Mouse (Mus musculus) heart, embryonic 16.5 days (tissue): ENCODE results near the gene Wnt7b. TPM values are rescaled to one million over a fixed set of nuclear protein-coding genes. Genes with fewer than 3 reads are reported as not detected.

ENCODE experiments used
- ATAC-seq: fragments of 200-750 bp; cut with Nextera tagmentation; replicated peaks from 2 replicates; pipeline ENCODE4 v1.8.0; 2017; ENCODE audit warnings: moderate number of reproducible peaks; ENCODE audit not compliant: insufficient read depth, low FRiP score; ENCODE audit errors: extremely low read depth
- H3K27ac ChIP-seq: fragments of 300-500 bp; sonication (generic); 2 replicates; pipeline ENCODE4 v1.5.1; 2014; ENCODE audit warnings: mild to moderate bottlenecking, low read length, control low read depth, moderate library complexity
- H3K27me3 ChIP-seq: fragments of 300-500 bp; sonication (generic); 2 replicates; pipeline ENCODE4 v1.6.1; 2014; ENCODE audit warnings: low read length, mixed read lengths; ENCODE audit not compliant: control insufficient read depth, insufficient read depth
- H3K36me3 ChIP-seq: fragments of 300-500 bp; sonication (generic); 2 replicates; pipeline ENCODE4 v1.6.1; 2014; ENCODE audit not compliant: control insufficient read depth, insufficient read depth
- H3K4me1 ChIP-seq: fragments of 300-500 bp; sonication (generic); 2 replicates; pipeline ENCODE4 v1.6.1; 2014; ENCODE audit warnings: low read length, mixed read lengths; ENCODE audit not compliant: control insufficient read depth, insufficient read depth
- H3K4me2 ChIP-seq: fragments of 300-500 bp; sonication (generic); 2 replicates; pipeline ENCODE4 v1.6.1; 2014; ENCODE audit warnings: low read depth, mild to moderate bottlenecking, control low read depth, low read length
- H3K4me3 ChIP-seq: fragments of 300-500 bp; sonication (generic); 2 replicates; pipeline ENCODE4 v1.5.1; 2014; ENCODE audit warnings: mild to moderate bottlenecking, control low read depth, low read length
- H3K9ac ChIP-seq: fragments of 300-500 bp; sonication (generic); 2 replicates; pipeline ENCODE4 v1.6.1; 2014; ENCODE audit warnings: low read length, control low read depth
- H3K9me3 ChIP-seq: fragments of 300-500 bp; sonication (generic); replicated peaks from 2 replicates; pipeline ENCODE4 v1.6.1; 2016; ENCODE audit warnings: low read length; ENCODE audit not compliant: control insufficient read depth
- WGBS: fragments of 180-500 bp; shearing (Covaris S2); extraction: QIAGEN DNeasy Blood & Tissue Kit; methylation state at CpG from one replicate; pipeline ENCODE4 v1.1.7; 2014; 5-methylcytosine and 5-hydroxymethylcytosine counted together
- polyA plus RNA-seq: library from polyadenylated mRNA; unstranded; fragments of >200 nt; fragmentation: Nextera tagmentation; extraction: Ambion mirVana; gene quantifications from 2 replicates; pipeline ENCODE4 v1.2.1, GENCODE M21; 2015

Gene Wnt7b
- polyA plus RNA-seq, 1 experiment from 2014 or later: 0.97 TPM

GRCm38 (mm10) chr15:85597403-85597802, 15.1 kb upstream of the Wnt7b start:
- 70% methylated on average over 3 of the region's 3 CpGs for WGBS
- Histone ChIP-seq H3K4me3 (no peak overlapping the region), H3K36me3 (no peaks in the 10 kb centered on the region), H3K9ac (no peak overlapping the region), H3K4me1 (peaks cover 10% of the 10 kb centered on the region; the same call in 1 of the 2 replicates), H3K4me2 (no peak overlapping the region), H3K9me3 (peaks cover 4% of the 10 kb centered on the region), H3K27ac (no peak overlapping the region), H3K27me3 (no peaks in the 10 kb centered on the region; the same call in 1 of the 2 replicates)
- no peak for ATAC-seq

- H3K4me2 ChIP-seq: no peak overlapping the region
- whole genome bisulfite sequencing: 69% methylated on average over 4 of the region's 4 CpGs
- no peaks in the 10 kb centered on the region for H3K36me3 ChIP-seq
- H3K9ac ChIP-seq: no peak overlapping the region
- no peak for ATAC-seq
- no peaks in the 10 kb centered on the region for H3K4me1 ChIP-seq
- H3K27me3 ChIP-seq: no peaks in the 10 kb centered on the region; the same call in none of the 2 replicates
- H3K9me3 ChIP-seq: no peaks in the 10 kb centered on the region; the same call in 1 of the 2 replicates
- no peak overlapping the region for H3K4me3 ChIP-seq
- no peak overlapping the region for H3K27ac ChIP-seq
Observed at GRCm38 (mm10) chr15:85592674-85593073, 10.4 kb upstream of the Wnt7b start.

DNA sequence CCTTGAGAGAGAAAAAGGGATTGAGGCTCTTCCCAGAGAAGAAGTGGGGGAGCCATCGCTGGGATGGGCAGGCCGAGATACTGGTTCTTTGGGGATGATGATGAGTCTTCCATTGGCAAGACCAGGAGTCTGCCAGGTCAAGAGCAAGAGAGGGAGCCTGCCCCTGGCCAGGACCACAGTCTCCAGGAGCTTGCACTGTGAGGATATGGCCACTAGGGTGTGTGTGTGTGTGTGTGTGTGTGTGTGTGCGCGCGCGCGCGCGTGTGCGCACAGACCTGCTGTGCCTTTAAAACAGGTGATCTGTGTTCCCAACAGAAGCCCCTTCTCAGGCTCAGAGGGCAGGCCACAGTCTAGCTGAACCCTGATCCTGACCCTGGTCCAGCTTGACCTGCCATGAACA, 8.6 kb upstream of the Wnt7b start:
- ATAC-seq: no peak
- H3K27me3 ChIP-seq: peaks cover 5% of the 10 kb centered on the region
- no peaks in the 10 kb centered on the region for H3K4me1 ChIP-seq
- peaks cover 6% of the 10 kb centered on the region for H3K9me3 ChIP-seq
- WGBS: 81% methylated on average over 10 of the region's 10 CpGs
- H3K27ac ChIP-seq: no peak overlapping the region
- H3K9ac ChIP-seq: no peak overlapping the region
- H3K4me3 ChIP-seq: no peak overlapping the region
- H3K36me3 ChIP-seq: no peaks in the 10 kb centered on the region
- no peak overlapping the region for H3K4me2 ChIP-seq

GRCm38 (mm10) chr15:85583504-85583903, 1.2 kb upstream of the Wnt7b start:
- Histone ChIP-seq H3K4me2 (no peak overlapping the region), H3K27ac (no peak overlapping the region), H3K27me3 (peaks cover 66% of the 10 kb centered on the region), H3K4me3 (no peak overlapping the region), H3K9ac (no peak overlapping the region), H3K4me1 (peaks cover 12% of the 10 kb centered on the region), H3K9me3 (peaks cover 6% of the 10 kb centered on the region), H3K36me3 (no peaks in the 10 kb centered on the region)
- WGBS: 7% methylated on average over 11 of the region's 11 CpGs
- peak; percentile 56; the same call in 1 of the 2 replicates for ATAC-seq

DNA sequence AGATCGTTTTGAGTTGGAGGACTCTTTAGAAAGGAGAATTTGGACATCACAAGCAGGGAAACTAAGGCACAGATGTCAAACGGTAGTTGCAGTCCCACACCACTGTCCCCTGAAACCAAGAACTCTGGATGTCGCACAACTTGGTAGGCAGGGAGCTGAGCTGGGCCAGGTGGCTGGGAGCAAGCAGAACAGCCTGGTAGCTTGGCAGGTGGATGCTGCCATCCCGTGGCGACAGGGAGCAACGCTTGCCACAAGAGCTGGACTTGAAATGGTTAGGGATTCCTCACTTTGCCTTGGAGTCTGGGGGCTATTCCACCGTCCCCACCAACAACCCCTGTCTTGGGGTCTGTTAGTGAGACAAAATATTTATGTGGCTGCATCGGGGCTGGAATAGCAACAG, 751 bp upstream of the Wnt7b start:
- Histone ChIP-seq H3K4me2 (no peak overlapping the region), H3K9ac (no peak overlapping the region), H3K4me1 (peaks cover 12% of the 10 kb centered on the region), H3K36me3 (no peaks in the 10 kb centered on the region), H3K27me3 (peaks cover 71% of the 10 kb centered on the region), H3K9me3 (peaks cover 6% of the 10 kb centered on the region), H3K27ac (no peak overlapping the region), H3K4me3 (no peak overlapping the region)
- WGBS: 4% methylated on average over 8 of the region's 8 CpGs
- peak; percentile 71 for ATAC-seq

- Histone ChIP-seq H3K4me1 (peaks cover 19% of the 10 kb centered on the region), H3K4me2 (peak overlapping the region; percentile 87), H3K27me3 (peaks cover 82% of the 10 kb centered on the region), H3K9ac (peak overlapping the region; percentile 4; the same call in 1 of the 2 replicates), H3K36me3 (no peaks in the 10 kb centered on the region), H3K4me3 (peak overlapping the region; percentile 59), H3K27ac (no peak overlapping the region), H3K9me3 (peaks cover 4% of the 10 kb centered on the region)
- WGBS: 1% methylated on average over 45 of the region's 67 CpGs
- no peak for ATAC-seq
Observed at GRCm38 (mm10) chr15:85581563-85582064, 659 bp downstream of the Wnt7b start.

DNA sequence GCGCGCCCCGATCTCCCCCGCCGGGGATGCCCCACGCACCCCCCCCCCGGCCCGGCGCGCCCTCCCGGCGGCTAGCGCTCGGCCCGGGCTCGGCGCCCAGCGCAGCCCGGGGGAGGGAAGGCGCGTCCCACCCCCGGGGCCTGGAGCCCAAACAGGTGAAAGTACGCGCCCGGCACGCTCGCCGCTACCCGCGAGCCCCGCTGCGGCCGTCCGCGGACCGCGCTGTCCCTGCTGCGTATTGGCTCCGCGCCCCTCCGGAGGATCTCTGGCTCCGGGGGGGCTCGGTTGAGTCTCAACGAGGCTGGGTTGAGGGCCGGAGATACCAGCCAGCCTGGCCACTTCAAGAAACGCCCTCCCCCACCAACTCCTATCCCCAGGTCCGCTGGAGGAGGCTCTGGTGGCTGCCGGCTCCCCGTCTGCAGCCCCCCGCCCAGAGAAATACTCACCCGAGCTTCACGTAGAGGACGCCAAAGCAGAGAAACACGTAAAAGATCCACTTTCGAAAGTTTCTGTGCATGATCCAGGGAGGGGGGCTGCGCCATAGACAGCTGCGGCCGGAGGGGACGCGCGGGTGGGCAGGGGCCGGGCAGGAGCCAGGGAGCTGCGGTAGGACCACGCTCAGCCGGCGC, 1.2 kb downstream of the Wnt7b start:
- peak overlapping the region; percentile 59 for H3K4me3 ChIP-seq
- peak overlapping the region; percentile 50 for H3K9ac ChIP-seq
- no peak overlapping the region for H3K27ac ChIP-seq
- H3K4me2 ChIP-seq: peak overlapping the region; percentile 87
- peaks cover 19% of the 10 kb centered on the region for H3K4me1 ChIP-seq
- no peaks in the 10 kb centered on the region for H3K9me3 ChIP-seq
- peaks cover 86% of the 10 kb centered on the region for H3K27me3 ChIP-seq
- no peak for ATAC-seq
- whole genome bisulfite sequencing: 1% methylated on average over 47 of the region's 66 CpGs
- no peaks in the 10 kb centered on the region for H3K36me3 ChIP-seq

GRCm38 (mm10) chr15:85580483-85580882, 1.8 kb downstream of the Wnt7b start:
- no peaks in the 10 kb centered on the region for H3K9me3 ChIP-seq
- peak overlapping the region; percentile 59 for H3K4me3 ChIP-seq
- under 1% methylated on average over 43 of the region's 47 CpGs for WGBS
- H3K4me1 ChIP-seq: peaks cover 19% of the 10 kb centered on the region
- H3K27me3 ChIP-seq: peaks cover 91% of the 10 kb centered on the region
- H3K4me2 ChIP-seq: peak overlapping the region; percentile 87
- no peaks in the 10 kb centered on the region for H3K36me3 ChIP-seq
- no peak for ATAC-seq
- H3K27ac ChIP-seq: no peak overlapping the region
- peak overlapping the region; percentile 50 for H3K9ac ChIP-seq

- no peak overlapping the region for H3K9ac ChIP-seq
- H3K4me3 ChIP-seq: peak overlapping the region; percentile 20; the same call in 1 of the 2 replicates
- no peak for ATAC-seq
- no peak overlapping the region for H3K27ac ChIP-seq
- peak overlapping the region; percentile 14; the same call in 1 of the 2 replicates for H3K4me2 ChIP-seq
- H3K27me3 ChIP-seq: peaks cover 100% of the 10 kb centered on the region
- H3K36me3 ChIP-seq: no peaks in the 10 kb centered on the region
- H3K9me3 ChIP-seq: no peaks in the 10 kb centered on the region
- WGBS: 3% methylated on average over 54 of the region's 54 CpGs
- H3K4me1 ChIP-seq: peaks cover 19% of the 10 kb centered on the region
Observed at GRCm38 (mm10) chr15:85577583-85578460, 4.5 kb downstream of the Wnt7b start.
